Mouse (Mus musculus): ENCODE measurements around the gene Znrf2. TPM values are rescaled to one million over a fixed set of nuclear protein-coding genes. Genes with fewer than 3 reads are reported as not detected.

Gene Znrf2
- 54.6 and 55.4 TPM in 2 replicates for total RNA-seq (2017)

GRCm38 (mm10) chr6:54816388-54817065 is at the start of gene Znrf2:
TSS of gene Znrf2 (plus strand) at chr6:54816916.
- peak; percentile 86 to 94 for ATAC-seq (replicated peaks in 1 of 2; ENCODE audit: insufficient read depth in 1 of 2, low FRiP score in 2 of 2, low TSS enrichment in 1 of 2, low read depth in 1 of 2, poor library complexity in 2 of 2, severe bottlenecking in 2 of 2)

GRCm38 (mm10) chr6:54767746-54768145 is 49.0 kb upstream of the Znrf2 start:
- ATAC-seq (replicated peaks in 1 of 2; ENCODE audit: insufficient read depth in 1 of 2, low FRiP score in 2 of 2, low TSS enrichment in 1 of 2, low read depth in 1 of 2, poor library complexity in 2 of 2, severe bottlenecking in 2 of 2), result no peak

- no peak for ATAC-seq (replicated peaks in 1 of 2; ENCODE audit: insufficient read depth in 1 of 2, low FRiP score in 2 of 2, low TSS enrichment in 1 of 2, low read depth in 1 of 2, poor library complexity in 2 of 2, severe bottlenecking in 2 of 2)
Observed at GRCm38 (mm10) chr6:54770766-54771165, 46.0 kb upstream of the Znrf2 start.

- no peak for ATAC-seq (replicated peaks in 1 of 2; ENCODE audit: insufficient read depth in 1 of 2, low FRiP score in 2 of 2, low TSS enrichment in 1 of 2, low read depth in 1 of 2, poor library complexity in 2 of 2, severe bottlenecking in 2 of 2)
Observed at GRCm38 (mm10) chr6:54771171-54771570, 45.5 kb upstream of the Znrf2 start.

DNA sequence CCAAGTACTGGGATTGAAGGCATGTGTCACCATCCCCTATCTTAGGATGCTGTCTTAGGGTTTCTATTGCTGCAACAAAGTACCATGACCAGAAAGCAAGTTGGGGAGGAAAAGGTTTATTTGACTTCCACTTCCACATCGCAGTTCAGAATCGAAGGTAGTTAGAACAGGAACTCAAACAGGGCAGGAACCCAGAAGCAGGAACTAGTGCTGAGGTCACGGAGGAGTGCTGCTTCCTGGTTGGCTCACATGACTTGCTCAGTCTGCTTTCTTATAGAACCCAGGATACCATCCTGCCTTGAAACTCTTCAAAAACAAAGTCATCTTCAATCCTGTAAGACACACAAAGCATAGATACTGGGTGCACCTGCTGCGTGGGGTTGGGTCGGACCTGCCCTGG is 44.6 kb upstream of the Znrf2 start:
- ATAC-seq (replicated peaks in 1 of 2; ENCODE audit: insufficient read depth in 1 of 2, low FRiP score in 2 of 2, low TSS enrichment in 1 of 2, low read depth in 1 of 2, poor library complexity in 2 of 2, severe bottlenecking in 2 of 2), result no peak

DNA sequence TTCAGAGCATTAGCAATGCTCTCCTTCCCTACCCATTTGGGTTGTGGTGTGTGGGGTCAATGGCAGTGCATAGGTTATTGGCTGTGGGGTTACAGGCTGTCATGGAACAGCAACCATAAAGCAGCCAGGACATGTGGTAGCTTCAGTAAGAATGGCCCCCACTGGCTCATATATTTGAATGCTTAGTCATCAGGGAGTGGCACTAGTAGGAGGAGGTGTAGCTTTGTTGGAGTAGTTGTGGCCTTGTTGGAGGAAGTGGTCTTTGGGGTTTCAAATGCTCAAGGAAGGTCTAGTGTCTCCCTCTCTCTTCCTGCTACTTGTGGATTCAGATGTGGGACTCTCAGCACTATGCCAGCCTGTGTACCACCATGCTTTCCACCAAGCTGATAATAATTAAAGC is 41.0 kb upstream of the Znrf2 start:
- peak; percentile 75 to 77 for ATAC-seq (replicated peaks in 1 of 2; ENCODE audit: insufficient read depth in 1 of 2, low FRiP score in 2 of 2, low TSS enrichment in 1 of 2, low read depth in 1 of 2, poor library complexity in 2 of 2, severe bottlenecking in 2 of 2)

DNA sequence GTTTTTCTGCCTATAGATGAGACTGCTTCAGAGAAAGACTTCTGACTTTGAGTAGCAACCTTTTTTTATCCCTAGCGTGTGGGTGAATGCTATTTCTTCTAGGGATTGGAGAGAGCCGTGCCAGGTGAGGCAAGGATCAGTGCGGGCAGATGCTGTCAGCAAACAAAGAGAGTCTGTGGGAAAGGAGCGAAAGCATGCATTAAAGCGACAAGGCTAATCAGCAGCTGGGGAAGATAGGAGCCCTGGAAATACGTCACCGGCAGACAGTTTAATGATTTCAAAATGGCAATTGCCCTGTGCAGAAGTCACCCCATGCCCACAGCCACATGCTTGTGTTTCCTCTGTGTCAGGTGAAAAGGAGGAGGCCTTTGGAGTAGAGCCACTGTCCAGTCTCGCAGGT is 39.1 kb upstream of the Znrf2 start:
- no peak for ATAC-seq (replicated peaks in 1 of 2; ENCODE audit: insufficient read depth in 1 of 2, low FRiP score in 2 of 2, low TSS enrichment in 1 of 2, low read depth in 1 of 2, poor library complexity in 2 of 2, severe bottlenecking in 2 of 2)

- no peak for ATAC-seq (replicated peaks in 1 of 2; ENCODE audit: insufficient read depth in 1 of 2, low FRiP score in 2 of 2, low TSS enrichment in 1 of 2, low read depth in 1 of 2, poor library complexity in 2 of 2, severe bottlenecking in 2 of 2)
Observed at GRCm38 (mm10) chr6:54779968-54780367, 36.7 kb upstream of the Znrf2 start.

- no peak for ATAC-seq (replicated peaks in 1 of 2; ENCODE audit: insufficient read depth in 1 of 2, low FRiP score in 2 of 2, low TSS enrichment in 1 of 2, low read depth in 1 of 2, poor library complexity in 2 of 2, severe bottlenecking in 2 of 2)
Observed at GRCm38 (mm10) chr6:54780569-54781304, 36.0 kb upstream of the Znrf2 start.

- no peak for ATAC-seq (replicated peaks in 1 of 2; ENCODE audit: insufficient read depth in 1 of 2, low FRiP score in 2 of 2, low TSS enrichment in 1 of 2, low read depth in 1 of 2, poor library complexity in 2 of 2, severe bottlenecking in 2 of 2)
Observed at GRCm38 (mm10) chr6:54781881-54782280, 34.8 kb upstream of the Znrf2 start.

DNA sequence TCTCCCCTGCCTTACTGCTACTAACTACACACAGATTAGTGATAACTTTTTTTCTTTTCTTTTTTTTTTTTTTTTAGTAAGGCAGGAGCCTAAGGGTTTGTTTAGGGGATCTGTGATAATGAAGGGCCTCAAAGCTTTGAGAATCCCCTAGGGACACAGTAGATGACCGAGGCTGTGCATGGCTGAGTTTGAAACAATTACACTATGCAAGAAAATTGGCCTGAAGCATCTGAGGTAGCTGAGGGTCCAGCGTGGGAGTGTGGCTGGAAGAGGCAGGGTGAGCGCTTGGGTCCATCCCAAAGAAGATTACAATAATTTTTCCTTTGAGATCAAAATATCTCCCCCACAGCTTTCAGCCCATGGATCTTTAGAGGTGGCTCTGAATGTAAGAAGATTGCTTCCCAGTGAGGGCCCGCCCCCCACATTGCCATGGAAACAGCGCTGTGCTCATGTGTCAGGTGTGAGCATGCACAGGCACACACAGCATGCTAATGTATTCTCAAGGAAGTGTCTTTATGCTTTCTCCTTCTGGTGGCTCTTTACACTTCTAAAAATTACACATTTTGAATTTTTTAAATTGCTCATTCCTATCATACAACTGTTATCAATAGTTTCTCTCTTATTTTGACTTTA is 31.5 kb upstream of the Znrf2 start:
- no peak for ATAC-seq (replicated peaks in 1 of 2; ENCODE audit: insufficient read depth in 1 of 2, low FRiP score in 2 of 2, low TSS enrichment in 1 of 2, low read depth in 1 of 2, poor library complexity in 2 of 2, severe bottlenecking in 2 of 2)

DNA sequence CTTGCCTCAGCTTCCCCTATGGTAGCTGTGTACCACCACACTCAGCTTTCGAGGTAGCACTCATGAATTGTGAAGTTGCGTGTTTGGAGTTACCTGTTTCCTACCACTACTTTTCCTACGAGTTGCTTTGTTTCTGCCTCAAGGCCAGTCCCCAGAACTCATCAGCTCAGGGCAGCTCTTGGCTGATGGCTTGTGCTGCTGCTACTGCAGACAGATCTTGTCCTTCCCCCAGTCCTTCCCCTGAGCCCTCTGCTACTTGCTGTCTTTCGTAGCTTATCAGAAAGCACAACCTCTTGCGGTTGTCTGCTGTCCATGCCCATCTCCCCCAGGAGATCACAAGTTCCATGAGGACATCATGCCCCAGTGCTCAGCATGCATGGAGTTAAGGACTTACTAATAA is 29.9 kb upstream of the Znrf2 start:
- no peak for ATAC-seq (replicated peaks in 1 of 2; ENCODE audit: insufficient read depth in 1 of 2, low FRiP score in 2 of 2, low TSS enrichment in 1 of 2, low read depth in 1 of 2, poor library complexity in 2 of 2, severe bottlenecking in 2 of 2)

- no peak for ATAC-seq (replicated peaks in 1 of 2; ENCODE audit: insufficient read depth in 1 of 2, low FRiP score in 2 of 2, low TSS enrichment in 1 of 2, low read depth in 1 of 2, poor library complexity in 2 of 2, severe bottlenecking in 2 of 2)
Observed at GRCm38 (mm10) chr6:54788493-54788892, 28.2 kb upstream of the Znrf2 start.

DNA sequence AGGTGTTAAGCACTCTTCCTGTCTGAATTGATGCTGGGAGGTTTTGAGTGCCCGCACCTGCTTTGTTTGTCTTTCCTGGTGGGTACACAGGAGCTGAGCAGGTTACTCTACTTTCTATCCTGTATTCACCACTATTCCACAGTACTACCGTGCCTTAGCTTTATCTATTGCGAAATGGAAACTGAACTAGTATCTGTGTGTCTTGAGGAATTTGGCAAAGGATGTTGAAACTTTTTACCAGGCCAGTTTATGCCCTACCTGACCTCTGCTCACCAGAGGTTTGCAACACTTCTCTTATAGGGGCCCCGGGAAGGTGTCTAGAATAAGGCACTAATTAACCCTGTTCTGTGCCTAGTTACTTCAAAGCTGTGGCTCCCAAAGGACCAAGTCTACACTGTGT is 27.6 kb upstream of the Znrf2 start:
- ATAC-seq (replicated peaks in 1 of 2; ENCODE audit: insufficient read depth in 1 of 2, low FRiP score in 2 of 2, low TSS enrichment in 1 of 2, low read depth in 1 of 2, poor library complexity in 2 of 2, severe bottlenecking in 2 of 2), result no peak; a peak in 1 of 4 replicates

DNA sequence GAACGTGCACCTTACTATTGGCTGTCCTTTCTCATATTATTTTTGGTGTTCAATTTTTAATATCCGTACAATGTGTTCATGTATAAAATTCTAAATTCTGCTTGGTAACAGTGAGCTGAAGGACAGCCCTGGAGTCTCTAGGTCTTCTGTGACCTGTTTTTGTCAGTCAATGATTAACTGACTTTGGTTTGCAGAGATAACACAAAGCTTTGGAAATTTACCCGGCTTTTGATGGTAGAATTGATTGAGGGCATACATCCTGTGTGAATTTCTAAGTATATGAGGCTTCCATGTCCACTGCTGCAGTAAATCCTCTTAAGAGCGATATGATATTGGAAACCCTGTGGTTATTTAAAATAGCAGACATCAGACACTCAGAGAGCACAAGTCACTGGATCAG is 26.6 kb upstream of the Znrf2 start:
- ATAC-seq (replicated peaks in 1 of 2; ENCODE audit: insufficient read depth in 1 of 2, low FRiP score in 2 of 2, low TSS enrichment in 1 of 2, low read depth in 1 of 2, poor library complexity in 2 of 2, severe bottlenecking in 2 of 2), result no peak

GRCm38 (mm10) chr6:54793853-54794252 is 22.9 kb upstream of the Znrf2 start:
- ATAC-seq (replicated peaks in 1 of 2; ENCODE audit: insufficient read depth in 1 of 2, low FRiP score in 2 of 2, low TSS enrichment in 1 of 2, low read depth in 1 of 2, poor library complexity in 2 of 2, severe bottlenecking in 2 of 2), result no peak

- no peak for ATAC-seq (replicated peaks in 1 of 2; ENCODE audit: insufficient read depth in 1 of 2, low FRiP score in 2 of 2, low TSS enrichment in 1 of 2, low read depth in 1 of 2, poor library complexity in 2 of 2, severe bottlenecking in 2 of 2)
Observed at GRCm38 (mm10) chr6:54794372-54794771, 22.3 kb upstream of the Znrf2 start.

- no peak for ATAC-seq (replicated peaks in 1 of 2; ENCODE audit: insufficient read depth in 1 of 2, low FRiP score in 2 of 2, low TSS enrichment in 1 of 2, low read depth in 1 of 2, poor library complexity in 2 of 2, severe bottlenecking in 2 of 2)
Observed at GRCm38 (mm10) chr6:54794991-54795390, 21.7 kb upstream of the Znrf2 start.
